Mouse (Mus musculus): ENCODE data around the gene Pepd. TPM values are rescaled to one million over a fixed set of nuclear protein-coding genes. Genes with fewer than 3 reads are reported as not detected.

Pepd gene
- polyA plus RNA-seq, 1 experiment from 2014 or later = 46.9 TPM

DNA sequence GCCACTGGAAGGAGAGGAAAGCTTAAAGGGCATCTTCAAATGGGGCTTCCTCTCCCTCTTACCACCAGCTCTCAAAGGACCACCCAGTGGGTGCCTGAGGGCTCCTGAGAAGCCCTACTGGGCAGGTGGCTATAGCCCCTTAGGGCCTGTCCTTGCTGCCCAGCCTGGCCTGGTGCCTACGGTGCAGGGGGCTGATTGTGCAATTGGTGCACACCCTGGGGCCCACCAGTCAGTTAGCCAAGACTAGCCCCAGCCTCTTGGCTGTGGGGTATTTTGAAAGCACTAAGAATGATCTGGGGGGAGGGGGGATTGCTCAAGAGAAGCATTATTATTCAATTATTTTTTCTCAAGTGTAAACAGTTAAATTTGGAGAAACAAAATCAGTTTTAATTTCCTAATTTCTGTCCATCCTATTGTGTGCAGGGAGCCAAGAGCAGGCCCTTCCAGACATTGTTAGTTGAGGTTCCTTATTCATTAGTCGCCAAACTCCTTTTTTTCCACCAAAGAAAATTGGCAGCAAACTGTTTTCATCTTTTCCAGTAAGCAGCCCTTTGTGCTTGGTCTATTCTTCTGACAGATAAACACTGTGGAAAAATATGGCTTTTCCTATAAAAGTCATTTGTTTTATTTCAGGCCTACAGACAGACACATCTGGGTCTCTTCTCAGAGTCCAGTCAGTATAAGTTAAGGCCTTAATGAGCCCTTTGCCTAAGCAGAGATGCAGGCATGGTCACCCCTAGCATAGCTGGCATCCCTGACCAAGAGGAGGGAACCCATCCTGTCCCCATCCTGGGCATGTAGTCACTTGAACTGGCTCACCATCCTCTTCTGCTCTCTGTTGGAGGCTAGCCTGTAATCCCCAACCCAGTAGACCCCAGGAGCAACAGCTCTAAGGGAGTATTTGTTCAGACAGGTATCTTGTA is 129.4 kb downstream of the Pepd start:
- WGBS = 86% methylated on average over 2 of the region's 2 CpGs
- peaks cover 48% of the 10 kb centered on the region for H3K36me3 ChIP-seq
- H3K9me3 ChIP-seq (replicated peaks) = no peaks in the 10 kb centered on the region
- no peaks in the 10 kb centered on the region for H3K27me3 ChIP-seq (replicated peaks)
- H3K27ac ChIP-seq (ENCODE audit: poor library complexity, severe bottlenecking) = no peak overlapping the region
- H3K4me3 ChIP-seq = no peak overlapping the region
- peaks cover under 1% of the 10 kb centered on the region; the same call in 1 of the 2 replicates for H3K4me1 ChIP-seq (replicated peaks)
- H3K9ac ChIP-seq = no peak overlapping the region
- no peak for ATAC-seq (ENCODE audit: insufficient number of reproducible peaks, low FRiP score)
- H3K4me2 ChIP-seq = no peak overlapping the region

DNA sequence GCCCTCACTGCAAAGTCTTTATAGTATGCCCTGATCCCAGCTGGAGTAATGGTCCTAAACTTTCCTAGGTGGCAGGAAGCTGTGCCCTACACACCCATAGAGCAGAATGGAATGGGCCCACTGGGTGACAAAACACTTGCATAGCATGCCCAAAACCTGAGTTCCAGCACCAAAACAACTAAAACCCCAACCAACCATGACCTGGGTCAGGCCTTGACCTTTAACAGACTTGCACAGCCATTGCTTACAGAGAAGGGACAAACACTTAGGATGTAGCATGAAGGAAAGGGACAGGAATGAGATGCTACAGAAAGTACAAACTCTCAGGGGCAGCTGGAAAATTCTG is 130.0 kb downstream of the Pepd start:
- Histone ChIP-seq H3K4me2 (no peak overlapping the region), H3K4me1 (replicated peaks) (no peaks in the 10 kb centered on the region), H3K9me3 (replicated peaks) (no peaks in the 10 kb centered on the region), H3K27me3 (replicated peaks) (no peaks in the 10 kb centered on the region), H3K27ac (ENCODE audit: poor library complexity, severe bottlenecking) (no peak overlapping the region), H3K36me3 (peaks cover 48% of the 10 kb centered on the region), H3K4me3 (no peak overlapping the region), H3K9ac (no peak overlapping the region)
- ATAC-seq (ENCODE audit: insufficient number of reproducible peaks, low FRiP score) = no peak

- no peaks in the 10 kb centered on the region for H3K9me3 ChIP-seq (replicated peaks)
- no peak overlapping the region for H3K27ac ChIP-seq (ENCODE audit: poor library complexity, severe bottlenecking)
- H3K9ac ChIP-seq = no peak overlapping the region
- no peak overlapping the region for H3K4me2 ChIP-seq
- H3K4me1 ChIP-seq (replicated peaks) = no peaks in the 10 kb centered on the region
- 86% methylated on average over 5 of the region's 5 CpGs for WGBS
- ATAC-seq (ENCODE audit: insufficient number of reproducible peaks, low FRiP score) = no peak; the same call in 1 of the 2 replicates
- no peak overlapping the region for H3K4me3 ChIP-seq
- peaks cover 48% of the 10 kb centered on the region for H3K36me3 ChIP-seq
- H3K27me3 ChIP-seq (replicated peaks) = no peaks in the 10 kb centered on the region
These were observed 130.6 kb downstream of the Pepd start for GRCm38 (mm10) chr7:35042759-35043217.

DNA sequence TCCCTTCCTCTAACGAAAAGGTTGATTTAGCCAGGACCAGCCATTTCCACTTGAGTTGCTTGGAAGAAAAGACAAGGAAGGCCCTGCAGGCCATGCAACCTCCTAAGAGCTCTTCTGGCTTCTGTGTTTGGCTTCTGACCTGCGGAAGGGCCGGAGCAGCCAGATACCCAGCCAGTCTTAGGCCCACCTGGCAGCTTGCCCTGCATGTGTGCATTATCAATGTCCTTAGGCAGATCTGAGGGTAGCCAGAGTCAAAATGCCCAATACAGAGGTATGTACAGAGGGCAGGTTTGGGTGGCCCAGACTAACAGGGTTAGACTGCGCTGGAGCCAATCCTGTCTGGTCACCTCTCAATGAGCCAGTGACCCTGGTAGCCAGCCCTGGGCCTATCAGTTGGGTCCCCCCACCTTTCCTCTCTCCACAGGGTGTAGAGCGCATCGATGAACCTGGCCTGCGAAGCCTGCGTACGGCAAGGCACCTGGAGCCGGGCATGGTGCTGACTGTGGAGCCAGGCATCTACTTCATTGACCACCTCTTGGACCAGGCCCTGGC is 131.2 kb downstream of the Pepd start:
- ATAC-seq (ENCODE audit: insufficient number of reproducible peaks, low FRiP score) = 0 out of 2 replicates have a peak, but pooled peaks have one; percentile 22
- H3K4me2 ChIP-seq = no peak overlapping the region
- no peaks in the 10 kb centered on the region for H3K4me1 ChIP-seq (replicated peaks)
- no peaks in the 10 kb centered on the region for H3K27me3 ChIP-seq (replicated peaks)
- no peaks in the 10 kb centered on the region for H3K9me3 ChIP-seq (replicated peaks)
- H3K9ac ChIP-seq = no peak overlapping the region
- no peak overlapping the region for H3K27ac ChIP-seq (ENCODE audit: poor library complexity, severe bottlenecking)
- 93% methylated on average over 10 of the region's 10 CpGs for WGBS
- H3K36me3 ChIP-seq = peaks cover 51% of the 10 kb centered on the region
- no peak overlapping the region for H3K4me3 ChIP-seq

DNA sequence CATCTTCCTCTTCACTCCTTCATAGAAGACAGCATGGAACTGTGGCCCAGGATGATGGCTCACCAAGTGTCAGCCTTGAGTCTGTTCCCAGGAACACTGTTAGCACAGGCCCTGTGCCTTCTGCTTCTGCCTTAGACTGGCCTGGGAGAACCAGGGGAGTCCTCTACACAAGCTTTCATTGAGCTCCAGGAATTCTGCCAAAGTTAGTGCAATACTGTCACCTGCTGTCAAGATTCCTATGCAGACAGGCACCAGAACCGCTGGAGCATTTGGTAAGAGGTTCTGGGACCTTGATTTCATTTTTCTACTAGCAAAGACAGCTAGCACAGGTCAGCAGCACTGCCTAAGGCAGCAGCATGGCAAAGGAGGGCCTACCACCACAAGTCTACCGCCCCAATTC is 132.5 kb downstream of the Pepd start:
- Histone ChIP-seq H3K9ac (no peak overlapping the region), H3K27me3 (replicated peaks) (no peaks in the 10 kb centered on the region), H3K27ac (ENCODE audit: poor library complexity, severe bottlenecking) (no peak overlapping the region), H3K36me3 (peaks cover 56% of the 10 kb centered on the region), H3K4me1 (replicated peaks) (no peaks in the 10 kb centered on the region), H3K4me2 (no peak overlapping the region), H3K9me3 (replicated peaks) (no peaks in the 10 kb centered on the region), H3K4me3 (no peak overlapping the region)
- WGBS = 82% methylated on average over 2 of the region's 2 CpGs
- no peak for ATAC-seq (ENCODE audit: insufficient number of reproducible peaks, low FRiP score)

- H3K27ac ChIP-seq (ENCODE audit: poor library complexity, severe bottlenecking) = no peak overlapping the region
- no peaks in the 10 kb centered on the region for H3K27me3 ChIP-seq (replicated peaks)
- no peaks in the 10 kb centered on the region for H3K9me3 ChIP-seq (replicated peaks)
- peaks cover 58% of the 10 kb centered on the region for H3K36me3 ChIP-seq
- H3K9ac ChIP-seq = no peak overlapping the region
- no peak for ATAC-seq (ENCODE audit: insufficient number of reproducible peaks, low FRiP score)
- H3K4me1 ChIP-seq (replicated peaks) = no peaks in the 10 kb centered on the region
- WGBS = 91% methylated on average over 4 of the region's 4 CpGs
- no peak overlapping the region for H3K4me2 ChIP-seq
- no peak overlapping the region for H3K4me3 ChIP-seq
These were observed 133.9 kb downstream of the Pepd start for GRCm38 (mm10) chr7:35046091-35046490.

- ATAC-seq (ENCODE audit: insufficient number of reproducible peaks, low FRiP score) = no peak
- H3K36me3 ChIP-seq = peaks cover 28% of the 10 kb centered on the region
- no peaks in the 10 kb centered on the region for H3K27me3 ChIP-seq (replicated peaks)
- no peak overlapping the region for H3K4me3 ChIP-seq
- H3K9me3 ChIP-seq (replicated peaks) = no peaks in the 10 kb centered on the region
- H3K4me2 ChIP-seq = no peak overlapping the region
- H3K4me1 ChIP-seq (replicated peaks) = peaks cover 17% of the 10 kb centered on the region
- no peak overlapping the region for H3K9ac ChIP-seq
- WGBS = 95% methylated on average over 12 of the region's 12 CpGs
- no peak overlapping the region for H3K27ac ChIP-seq (ENCODE audit: poor library complexity, severe bottlenecking)
These were observed 138.4 kb downstream of the Pepd start for GRCm38 (mm10) chr7:35050540-35050939.

DNA sequence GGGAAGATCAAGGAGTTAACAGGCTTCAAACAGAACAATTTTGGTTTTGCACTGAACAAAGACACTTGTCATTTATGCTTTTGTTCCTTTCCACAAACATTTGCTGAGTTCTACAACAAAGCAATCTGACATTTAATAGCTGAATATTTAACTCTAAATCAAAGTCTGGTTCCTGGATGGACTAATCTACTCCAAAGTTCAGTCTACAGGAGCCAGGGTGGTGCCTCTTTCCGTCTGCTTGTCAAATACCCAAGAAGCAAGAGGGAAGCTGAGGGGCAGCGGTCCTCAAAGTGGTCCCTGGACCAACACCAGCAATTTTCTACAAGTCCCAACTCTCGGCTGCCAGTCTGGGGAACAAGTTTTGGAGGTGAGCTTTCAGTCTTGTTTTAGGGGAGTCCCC is 141.0 kb downstream of the Pepd start:
- no peak for ATAC-seq (ENCODE audit: insufficient number of reproducible peaks, low FRiP score)
- Histone ChIP-seq H3K4me2 (no peak overlapping the region), H3K4me3 (no peak overlapping the region), H3K36me3 (peaks cover 17% of the 10 kb centered on the region), H3K9ac (no peak overlapping the region), H3K4me1 (replicated peaks) (peaks cover 20% of the 10 kb centered on the region), H3K27me3 (replicated peaks) (no peaks in the 10 kb centered on the region), H3K9me3 (replicated peaks) (no peaks in the 10 kb centered on the region), H3K27ac (ENCODE audit: poor library complexity, severe bottlenecking) (no peak overlapping the region)
- WGBS = 88% methylated on average over 3 of the region's 3 CpGs

GRCm38 (mm10) chr7:35054286-35054685 is 142.1 kb downstream of the Pepd start:
- H3K4me3 ChIP-seq = no peak overlapping the region
- no peak for ATAC-seq (ENCODE audit: insufficient number of reproducible peaks, low FRiP score)
- no peaks in the 10 kb centered on the region for H3K27me3 ChIP-seq (replicated peaks)
- H3K36me3 ChIP-seq = peaks cover 11% of the 10 kb centered on the region
- no peak overlapping the region for H3K27ac ChIP-seq (ENCODE audit: poor library complexity, severe bottlenecking)
- H3K9me3 ChIP-seq (replicated peaks) = no peaks in the 10 kb centered on the region
- no peak overlapping the region for H3K9ac ChIP-seq
- WGBS = 86% methylated on average over 1 of the region's 1 CpGs
- H3K4me1 ChIP-seq (replicated peaks) = peaks cover 20% of the 10 kb centered on the region
- H3K4me2 ChIP-seq = no peak overlapping the region

GRCm38 (mm10) chr7:35054977-35055618 is 142.9 kb downstream of the Pepd start:
- H3K4me1 ChIP-seq (replicated peaks) = peaks cover 20% of the 10 kb centered on the region
- H3K4me3 ChIP-seq = peak overlapping the region; percentile 74
- H3K36me3 ChIP-seq = peaks cover 8% of the 10 kb centered on the region
- WGBS = 48% methylated on average over 2 of the region's 2 CpGs
- H3K4me2 ChIP-seq = peak overlapping the region; percentile 89
- no peaks in the 10 kb centered on the region for H3K9me3 ChIP-seq (replicated peaks)
- ATAC-seq (ENCODE audit: insufficient number of reproducible peaks, low FRiP score) = no peak
- H3K27ac ChIP-seq (ENCODE audit: poor library complexity, severe bottlenecking) = no peak overlapping the region
- H3K9ac ChIP-seq = peak overlapping the region; percentile 77
- no peaks in the 10 kb centered on the region for H3K27me3 ChIP-seq (replicated peaks)
